Mouse (Mus musculus) limb, embryonic 14.5 days (tissue): ENCODE results near the gene Gm10382. TPM values are rescaled to one million over a fixed set of nuclear protein-coding genes. Genes with fewer than 3 reads are reported as not detected.
"Not testable (repeated sequence)": the region's sequence is repeated elsewhere in the genome, so short reads cannot be mapped to it uniquely, and the experiment has no call there.

Experiments
- ATAC-seq: fragments of 200-750 bp; cut with Nextera tagmentation; 2 replicates; pipeline ENCODE4 v1.8.0; 2017; ENCODE audit warnings: low read depth, moderate number of reproducible peaks, moderate TSS enrichment; ENCODE audit not compliant: low FRiP score
- DNase-seq: peaks from one replicate; pipeline ENCODE4 v3.0.0-alpha.2; 2015; ENCODE audit warnings: low spot score
- H3K27ac ChIP-seq: fragments of 300-500 bp; sonication (generic); replicated peaks from 2 replicates; pipeline ENCODE4 v1.5.1; 2014; ENCODE audit warnings: low read depth, mild to moderate bottlenecking, low read length, moderate library complexity, mixed read lengths
- H3K27me3 ChIP-seq: fragments of 300-500 bp; sonication (generic); 2 replicates; pipeline ENCODE4 v1.6.1; 2014; ENCODE audit warnings: low read length, mixed read lengths; ENCODE audit not compliant: control insufficient read depth, insufficient read depth
- H3K36me3 ChIP-seq: fragments of 300-500 bp; sonication (generic); 2 replicates; pipeline ENCODE4 v1.6.1; 2014; ENCODE audit warnings: mild to moderate bottlenecking, low read length, moderate library complexity, mixed read lengths; ENCODE audit not compliant: control insufficient read depth, insufficient read depth
- H3K4me1 ChIP-seq: fragments of 300-500 bp; sonication (generic); 2 replicates; pipeline ENCODE4 v1.6.1; 2014; ENCODE audit warnings: antibody characterized with exemption, low read length, mixed read lengths; ENCODE audit not compliant: control insufficient read depth, insufficient read depth
- H3K4me2 ChIP-seq: fragments of 300-500 bp; sonication (generic); replicated peaks from 2 replicates; pipeline ENCODE4 v1.6.1; 2014; ENCODE audit warnings: low read depth, mild to moderate bottlenecking, low read length, moderate library complexity; ENCODE audit not compliant: severe bottlenecking
- H3K4me3 ChIP-seq: fragments of 300-500 bp; sonication (generic); replicated peaks from 2 replicates; pipeline ENCODE4 v1.5.1; 2014; ENCODE audit warnings: low read length
- H3K9ac ChIP-seq: fragments of 300-500 bp; sonication (generic); 2 replicates; pipeline ENCODE4 v1.6.1; 2014; ENCODE audit warnings: mild to moderate bottlenecking, low read depth, low read length, moderate library complexity; ENCODE audit not compliant: severe bottlenecking
- H3K9me3 ChIP-seq: fragments of 300-500 bp; sonication (generic); 2 replicates; pipeline ENCODE4 v1.6.1; 2016; ENCODE audit warnings: low read length; ENCODE audit not compliant: control insufficient read depth
- POLR2A ChIP-seq: fragments of 200-500 bp; IDR thresholded peaks from 2 replicates; pipeline ENCODE4 v1.8.0; 2012; ENCODE audit warnings: inconsistent platforms, mild to moderate bottlenecking, moderate library complexity, borderline replicate concordance; ENCODE audit not compliant: insufficient read depth, insufficient read length; ENCODE audit errors: extremely low read depth
- WGBS: fragments of 180-500 bp; shearing (Covaris S2); extraction: QIAGEN DNeasy Blood & Tissue Kit; methylation state at CpG from one replicate; pipeline ENCODE4 v1.1.7; 2014; 5-methylcytosine and 5-hydroxymethylcytosine counted together
- polyA plus RNA-seq, 2 experiments: library from polyadenylated mRNA; depleted of rRNA in 1 of 2; stranded (reverse) in 1 of 2; unstranded in 1 of 2; fragments of >200 nt; fragmentation: Nextera tagmentation in 1 of 2; extraction: Ambion mirVana in 1 of 2; gene quantifications; 2 replicates each; pipeline versions ENCODE4 v1.2.1 to v1.2.3; 2012 to 2014

The Gm10382 gene
- polyA plus RNA-seq, 2 experiments: 0.08 to 0.45 TPM

DNA sequence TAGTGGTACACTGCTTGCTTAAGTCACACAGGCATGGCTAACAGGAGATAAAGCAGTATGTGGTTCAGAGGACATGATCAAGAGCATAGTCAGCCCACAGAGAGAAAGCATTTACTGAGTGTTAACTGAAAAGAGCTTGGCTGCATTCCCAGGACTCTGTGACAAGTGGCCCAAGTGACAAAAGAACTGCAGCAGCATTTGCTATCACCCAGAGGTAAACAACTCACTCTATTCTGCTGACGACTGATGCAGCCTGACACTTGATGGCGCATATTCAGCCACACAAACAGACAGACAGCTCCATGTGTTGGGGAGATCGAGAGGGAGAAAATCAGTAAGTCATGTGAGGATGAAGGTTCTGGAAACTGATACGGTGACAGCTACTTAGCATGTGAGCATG is 24.6 kb downstream of the Gm10382 start:
- DNase-seq: no peak
- TF ChIP-seq POLR2A: no peak
- 90% methylated on average over 4 of the region's 4 CpGs for WGBS

DNA sequence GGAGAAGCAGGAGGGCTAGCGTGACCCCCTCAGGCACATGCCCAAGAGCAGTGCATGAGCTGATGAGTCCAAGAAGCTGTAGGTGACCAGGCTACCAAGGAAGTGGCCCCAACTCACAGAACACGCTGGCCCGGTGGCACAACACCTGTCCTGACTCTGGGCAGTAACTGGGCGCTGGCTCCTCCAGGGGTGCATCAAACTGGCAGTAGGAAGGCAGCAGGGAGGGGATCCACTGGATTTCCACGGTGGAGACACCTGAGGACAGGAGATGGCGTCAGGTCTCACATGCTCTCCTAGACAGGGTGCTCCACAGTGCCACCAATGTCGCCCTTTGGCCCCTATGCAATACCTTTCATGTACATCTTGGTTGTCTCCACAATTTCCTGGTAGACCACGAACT is 27.1 kb downstream of the Gm10382 start:
- no peak overlapping the region for H3K27ac ChIP-seq
- no peaks in the 10 kb centered on the region for H3K27me3 ChIP-seq
- no peaks in the 10 kb centered on the region for H3K4me1 ChIP-seq
- TF ChIP-seq POLR2A: no peak
- no peak overlapping the region for H3K4me2 ChIP-seq
- H3K9me3 ChIP-seq: no peaks in the 10 kb centered on the region
- DNase-seq (no peak), ATAC-seq (no peak)
- 93% methylated on average over 8 of the region's 8 CpGs for WGBS
- peaks cover 77% of the 10 kb centered on the region for H3K36me3 ChIP-seq
- H3K4me3 ChIP-seq: no peak overlapping the region
- H3K9ac ChIP-seq: no peak overlapping the region

More for the DNA sequence above, 24.6 kb downstream of the Gm10382 start:
- Histone ChIP-seq H3K36me3 (peaks cover 54% of the 10 kb centered on the region), H3K4me1 (no peaks in the 10 kb centered on the region), H3K9ac (no peak overlapping the region), H3K4me3 (no peak overlapping the region), H3K27me3 (no peaks in the 10 kb centered on the region), H3K27ac (no peak overlapping the region), H3K4me2 (no peak overlapping the region), H3K9me3 (no peaks in the 10 kb centered on the region)
- ATAC-seq: no peak

DNA sequence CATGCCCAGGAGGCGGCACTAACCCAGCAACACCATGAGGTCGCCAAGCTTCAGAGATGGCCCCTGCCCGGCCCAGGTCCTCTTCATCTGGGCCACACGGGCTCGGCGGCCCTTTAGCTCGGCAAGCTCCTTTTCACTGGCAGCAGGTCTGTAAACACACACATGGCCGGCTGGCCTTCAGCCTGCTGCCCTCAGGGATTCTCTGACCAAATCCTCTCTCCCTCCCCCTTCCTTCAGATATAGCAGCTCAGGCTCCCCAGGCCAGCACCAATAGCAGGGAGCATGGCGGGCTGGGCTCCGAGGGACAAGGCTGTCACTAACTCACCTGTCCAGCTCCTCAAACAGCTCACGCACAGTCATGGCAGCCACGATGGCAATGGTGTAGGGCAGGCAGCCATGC is 29.5 kb downstream of the Gm10382 start:
- Histone ChIP-seq H3K9ac (no peak overlapping the region), H3K4me2 (no peak overlapping the region), H3K4me3 (no peak overlapping the region), H3K4me1 (no peaks in the 10 kb centered on the region), H3K27ac (no peak overlapping the region), H3K27me3 (no peaks in the 10 kb centered on the region), H3K9me3 (no peaks in the 10 kb centered on the region), H3K36me3 (peaks cover 96% of the 10 kb centered on the region)
- DNase-seq (no peak), ATAC-seq (no peak)
- 94% methylated on average over 12 of the region's 12 CpGs for WGBS
- no peak for TF ChIP-seq POLR2A

DNA sequence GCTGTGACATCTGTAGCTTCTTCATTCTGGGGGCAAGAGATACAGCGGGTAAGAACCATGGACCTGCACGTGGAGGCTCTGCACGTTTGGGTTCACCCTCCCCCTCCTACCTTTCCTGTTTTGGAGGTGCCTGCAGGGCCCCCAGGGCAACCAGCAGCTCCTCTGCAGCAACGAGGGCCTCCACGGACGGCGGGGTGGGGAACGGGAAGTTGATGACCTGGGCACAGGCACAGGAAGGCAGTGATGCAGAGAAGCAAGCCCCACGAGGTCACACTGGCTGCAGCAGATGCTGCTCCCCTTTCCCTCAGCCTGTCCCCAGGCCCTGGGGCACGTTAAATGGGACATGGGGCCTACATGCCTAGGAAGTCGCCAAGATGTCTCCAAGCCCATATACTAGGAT is 30.0 kb downstream of the Gm10382 start:
- WGBS: 67% methylated on average over 11 of the region's 11 CpGs
- DNase-seq (no peak), ATAC-seq (no peak)
- no peak overlapping the region for H3K4me3 ChIP-seq
- H3K4me2 ChIP-seq: no peak overlapping the region
- H3K4me1 ChIP-seq: no peaks in the 10 kb centered on the region
- H3K36me3 ChIP-seq: peaks cover 96% of the 10 kb centered on the region
- no peak overlapping the region for H3K9ac ChIP-seq
- H3K9me3 ChIP-seq: no peaks in the 10 kb centered on the region
- TF ChIP-seq POLR2A: no peak
- H3K27me3 ChIP-seq: no peaks in the 10 kb centered on the region
- H3K27ac ChIP-seq: no peak overlapping the region

DNA sequence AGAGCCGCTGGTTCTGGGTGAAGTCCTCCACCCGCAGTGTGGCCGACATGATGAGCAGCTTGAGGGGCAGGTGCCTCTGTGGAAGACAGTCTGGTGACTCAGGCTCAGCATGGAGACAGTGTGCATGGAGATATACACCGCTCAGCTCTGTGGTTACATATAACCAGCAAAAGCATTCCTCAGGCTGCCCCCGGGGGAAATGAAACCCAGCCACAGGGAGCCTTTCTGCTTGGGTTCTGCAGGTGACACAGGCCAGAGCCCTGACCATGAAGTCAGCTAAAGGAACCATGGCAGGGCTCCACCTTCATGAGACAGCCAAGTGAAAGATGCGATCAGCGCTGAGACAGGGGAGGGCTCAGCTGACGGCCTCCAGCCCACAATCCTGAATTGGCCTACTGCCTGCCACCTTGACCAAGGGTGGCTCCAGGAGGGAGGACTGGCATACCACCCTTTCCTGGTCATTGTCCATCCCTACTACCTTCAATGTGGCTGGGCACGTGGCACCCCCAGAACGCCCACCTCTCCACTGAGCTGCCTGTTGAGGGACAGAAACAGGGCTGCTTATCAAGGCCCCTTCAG is 36.7 kb downstream of the Gm10382 start:
- TF ChIP-seq POLR2A: no peak
- Histone ChIP-seq H3K4me1 (no peaks in the 10 kb centered on the region), H3K4me2 (no peak overlapping the region), H3K9ac (no peak overlapping the region), H3K27ac (no peak overlapping the region), H3K4me3 (no peak overlapping the region), H3K9me3 (no peaks in the 10 kb centered on the region), H3K36me3 (peaks cover 98% of the 10 kb centered on the region), H3K27me3 (no peaks in the 10 kb centered on the region)
- DNase-seq (no peak), ATAC-seq (no peak)
- 95% methylated on average over 10 of the region's 10 CpGs for WGBS

DNA sequence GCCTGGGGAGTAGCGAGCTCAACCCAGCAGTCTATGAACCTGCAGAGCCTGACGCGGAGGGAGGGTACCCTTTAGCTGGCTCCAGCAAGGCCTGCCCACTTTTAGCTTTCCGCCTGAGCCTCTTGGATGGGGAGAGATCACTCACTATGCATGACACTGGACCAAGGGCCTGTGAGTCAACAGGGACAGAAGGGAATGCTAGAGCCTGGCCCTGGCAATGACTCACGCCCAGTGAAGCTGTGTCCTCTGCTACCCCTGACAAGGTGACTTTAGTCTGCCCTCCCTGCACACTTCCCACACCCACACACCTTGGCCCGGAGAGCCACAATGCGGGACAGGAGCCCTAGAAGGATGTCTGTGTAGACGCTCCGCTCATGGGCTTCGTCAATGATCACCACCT is 37.2 kb downstream of the Gm10382 start:
- no peak for TF ChIP-seq POLR2A
- no peak overlapping the region for H3K27ac ChIP-seq
- no peak for DNase-seq
- no peaks in the 10 kb centered on the region for H3K27me3 ChIP-seq
- no peak for ATAC-seq
- no peaks in the 10 kb centered on the region for H3K4me1 ChIP-seq
- H3K9ac ChIP-seq: no peak overlapping the region
- no peak overlapping the region for H3K4me3 ChIP-seq
- H3K36me3 ChIP-seq: peaks cover 98% of the 10 kb centered on the region
- H3K4me2 ChIP-seq: no peak overlapping the region
- WGBS: 99% methylated on average over 10 of the region's 10 CpGs
- H3K9me3 ChIP-seq: no peaks in the 10 kb centered on the region

DNA sequence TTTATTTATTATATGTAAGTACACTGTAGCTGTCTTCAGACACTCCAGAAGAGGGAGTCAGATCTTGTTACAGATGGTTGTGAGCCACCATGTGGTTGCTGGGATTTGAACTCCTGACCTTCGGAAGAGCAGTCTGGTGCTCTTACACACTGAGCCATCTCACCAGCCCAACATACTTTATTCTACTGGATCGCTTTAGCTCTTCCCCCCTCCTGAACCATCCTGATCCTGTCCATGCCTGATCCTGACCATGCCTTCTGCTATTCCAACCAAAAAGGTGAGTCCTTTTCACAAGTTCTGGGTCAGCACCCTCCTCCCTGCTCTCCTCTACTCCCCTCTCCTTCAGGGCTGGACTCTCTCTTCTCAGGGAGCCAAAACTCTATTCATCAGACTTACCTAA is 43.2 kb downstream of the Gm10382 start:
- H3K4me1 ChIP-seq, H3K27ac ChIP-seq, H3K4me3 ChIP-seq, ATAC-seq, H3K4me2 ChIP-seq, DNase-seq, H3K27me3 ChIP-seq, H3K9ac ChIP-seq, H3K9me3 ChIP-seq: not testable (repeated sequence)
- peaks cover 42% of the 10 kb centered on the region for H3K36me3 ChIP-seq
- WGBS: 92% methylated on average over 2 of the region's 2 CpGs
